Mouse (Mus musculus) CD4-positive, CD25-positive, alpha-beta regulatory T cell, adult 2 months (primary cell): ENCODE data around the gene Erich6b.

Source experiments
- DNase-seq: peaks from one replicate; pipeline ENCODE4 v3.0.0-alpha.2; 2012; ENCODE audit warnings: low read depth, low spot score

Erich6b gene

GRCm38 (mm10) chr14:75706647-75707046 is 64.6 kb downstream of the Erich6b start:
- no peak for DNase-seq

DNA sequence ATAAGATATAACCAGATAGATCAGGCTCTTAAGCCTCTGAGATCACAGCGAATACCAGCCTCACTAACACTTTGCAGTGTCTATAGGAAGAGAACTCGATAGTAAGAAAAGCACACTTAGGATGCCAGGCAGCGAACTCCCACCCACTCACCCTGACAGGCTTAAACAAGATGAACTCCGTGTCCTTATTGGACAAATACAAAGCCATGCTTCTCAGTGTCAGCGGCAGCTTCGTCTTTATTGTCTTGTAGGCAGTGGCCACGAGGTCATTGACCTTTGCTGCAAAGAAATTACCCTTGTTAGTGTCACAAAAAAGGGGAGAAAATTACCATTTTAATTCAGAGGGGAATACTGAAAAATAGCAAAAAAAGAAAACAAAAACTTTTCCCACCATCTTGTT is 65.7 kb downstream of the Erich6b start:
- DNase-seq: no peak

DNA sequence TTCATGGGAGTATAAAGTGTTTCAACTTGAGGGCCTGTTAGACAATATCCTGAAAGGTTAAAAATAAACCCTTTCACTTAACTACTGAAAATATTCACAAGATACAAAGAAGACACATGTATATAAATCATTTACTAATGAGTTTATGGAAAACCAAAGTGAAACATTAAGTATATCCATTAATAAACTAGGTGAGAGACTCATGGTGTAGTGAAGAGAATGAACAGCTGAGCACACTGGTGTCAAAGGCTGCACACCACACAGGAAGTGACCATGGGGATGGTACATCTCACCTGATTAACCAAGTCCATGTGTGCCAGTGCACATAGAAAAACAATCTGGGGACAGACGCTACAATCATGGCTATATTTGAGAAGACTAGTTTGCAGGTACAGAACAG is 66.9 kb downstream of the Erich6b start:
- no peak for DNase-seq

- no peak for DNase-seq
Observed at GRCm38 (mm10) chr14:75711731-75712130, 69.7 kb downstream of the Erich6b start.

GRCm38 (mm10) chr14:75712687-75713086 is 70.6 kb downstream of the Erich6b start:
- DNase-seq: no peak

GRCm38 (mm10) chr14:75713661-75714060 is 71.6 kb downstream of the Erich6b start:
- no peak for DNase-seq

- no peak for DNase-seq
Observed at GRCm38 (mm10) chr14:75716410-75716809, 74.4 kb downstream of the Erich6b start.
